Mouse (Mus musculus) megakaryocyte, adult 5-6 weeks (primary cell): ENCODE measurements at regions not wholly inside any gene's neighbourhood (a gene's known extent, or its start where the extent isn't known, plus 50 kb on each side); places are given as distances from the start of the nearest gene placed in this dataset.

Experiments used
- ATAC-seq: 2 replicates; pipeline ENCODE4 v1.8.0; 2016; ENCODE audit warnings: mild to moderate bottlenecking, inconsistent platforms; ENCODE audit not compliant: poor library complexity, severe bottlenecking

- no peak for ATAC-seq
Observed at GRCm38 (mm10) chr3:78792440-78793057, 493.8 kb downstream of the Rapgef2 start.

- no peak for ATAC-seq
Observed at GRCm38 (mm10) chr3:78782766-78783165, 503.6 kb downstream of the Rapgef2 start.

- ATAC-seq, result no peak
Observed at GRCm38 (mm10) chr3:78755686-78756476, 530.4 kb downstream of the Rapgef2 start.

- ATAC-seq, result no peak
Observed at GRCm38 (mm10) chr3:78736111-78736510, 550.2 kb downstream of the Rapgef2 start.

GRCm38 (mm10) chr3:78716691-78717090, 569.6 kb downstream of the Rapgef2 start:
- no peak for ATAC-seq

GRCm38 (mm10) chr3:78707687-78708086, 578.6 kb downstream of the Rapgef2 start:
- no peak for ATAC-seq

GRCm38 (mm10) chr3:78698936-78699335, 587.4 kb downstream of the Rapgef2 start:
- ATAC-seq, result no peak

GRCm38 (mm10) chr3:78691499-78691898, 594.8 kb downstream of the Rapgef2 start:
- ATAC-seq, result no peak

- ATAC-seq, result no peak
Observed at GRCm38 (mm10) chr3:78677656-78678055, 608.7 kb downstream of the Rapgef2 start.

GRCm38 (mm10) chr3:78676806-78677205, 609.5 kb downstream of the Rapgef2 start:
- ATAC-seq, result no peak

- no peak for ATAC-seq
Observed at GRCm38 (mm10) chr3:78674529-78675187, 611.7 kb downstream of the Rapgef2 start.

GRCm38 (mm10) chr3:78668050-78668449, 618.3 kb downstream of the Rapgef2 start:
- no peak for ATAC-seq

- ATAC-seq, result no peak
Observed at GRCm38 (mm10) chr3:78667374-78668023, 618.8 kb downstream of the Rapgef2 start.

GRCm38 (mm10) chr3:78648115-78648514, 638.2 kb downstream of the Rapgef2 start:
- no peak for ATAC-seq

GRCm38 (mm10) chr3:78635386-78635785, 650.9 kb downstream of the Rapgef2 start:
- no peak for ATAC-seq

- ATAC-seq, result no peak
Observed at GRCm38 (mm10) chr3:78618900-78619299, 667.4 kb downstream of the Rapgef2 start.

- no peak for ATAC-seq
Observed at GRCm38 (mm10) chr3:78594718-78595236, 691.5 kb downstream of the Rapgef2 start.

GRCm38 (mm10) chr3:78594305-78594704, 692.0 kb downstream of the Rapgef2 start:
- ATAC-seq, result no peak

GRCm38 (mm10) chr3:78586639-78587038, 699.7 kb downstream of the Rapgef2 start:
- no peak for ATAC-seq

GRCm38 (mm10) chr3:78581868-78582267, 704.4 kb downstream of the Rapgef2 start:
- ATAC-seq, result no peak

GRCm38 (mm10) chr3:78581100-78581499, 705.2 kb downstream of the Rapgef2 start:
- no peak for ATAC-seq
